Mouse (Mus musculus) thymus, postnatal 14 days (tissue): Measurements from ENCODE around the gene Bik.

Experiments
- DNase-seq: peaks from one replicate; pipeline ENCODE4 v3.0.0; 2021

The Bik gene

DNA sequence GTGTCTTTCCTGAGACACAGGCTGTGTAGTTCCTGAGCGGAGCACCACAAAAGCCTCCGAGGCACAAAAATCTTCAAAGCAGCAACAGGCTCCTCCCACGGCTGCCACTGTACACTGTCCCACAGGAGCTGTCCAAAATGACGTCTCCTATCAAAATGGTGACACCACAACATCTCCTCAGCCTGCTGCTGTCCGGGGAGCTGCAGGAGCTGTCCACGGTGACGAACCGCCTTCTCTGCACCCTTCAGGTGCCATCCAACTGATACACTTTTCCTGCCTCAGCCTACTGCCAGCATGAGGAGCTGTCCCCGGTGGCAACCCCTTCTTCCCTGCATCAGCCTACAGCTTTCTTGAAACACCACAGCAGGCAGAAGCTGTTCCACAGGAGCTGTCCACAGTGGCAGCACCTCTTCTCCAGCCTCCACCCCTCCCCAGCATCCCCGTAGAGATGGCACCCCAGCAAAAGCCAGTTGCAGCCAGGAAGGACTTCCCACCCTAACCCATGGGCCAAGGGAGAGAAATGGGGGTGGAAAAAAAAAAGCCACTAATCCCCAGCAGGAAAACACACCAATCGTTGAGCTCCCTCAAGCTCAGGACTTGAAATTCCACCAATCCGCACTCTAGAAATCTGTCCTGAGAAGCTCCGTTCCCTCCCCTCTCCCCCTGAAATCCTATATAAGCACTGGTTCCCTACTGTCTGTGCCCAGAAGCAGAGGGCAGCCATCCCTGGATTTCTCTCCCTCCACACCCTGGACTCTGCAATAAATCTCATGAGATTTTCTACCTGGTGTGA lies 14.0 kb upstream of the Bik start:
- no peak for DNase-seq

GRCm38 (mm10) chr15:83515018-83515417 lies 11.6 kb upstream of the Bik start:
- DNase-seq: no peak

- peak; percentile 74 for DNase-seq
Measured at GRCm38 (mm10) chr15:83518215-83519048, 8.2 kb upstream of the Bik start.

GRCm38 (mm10) chr15:83520861-83521382 lies 5.7 kb upstream of the Bik start:
- no peak for DNase-seq

GRCm38 (mm10) chr15:83523196-83523595 lies 3.5 kb upstream of the Bik start:
- DNase-seq: no peak

GRCm38 (mm10) chr15:83523638-83524332 lies 2.9 kb upstream of the Bik start:
- no peak for DNase-seq

DNA sequence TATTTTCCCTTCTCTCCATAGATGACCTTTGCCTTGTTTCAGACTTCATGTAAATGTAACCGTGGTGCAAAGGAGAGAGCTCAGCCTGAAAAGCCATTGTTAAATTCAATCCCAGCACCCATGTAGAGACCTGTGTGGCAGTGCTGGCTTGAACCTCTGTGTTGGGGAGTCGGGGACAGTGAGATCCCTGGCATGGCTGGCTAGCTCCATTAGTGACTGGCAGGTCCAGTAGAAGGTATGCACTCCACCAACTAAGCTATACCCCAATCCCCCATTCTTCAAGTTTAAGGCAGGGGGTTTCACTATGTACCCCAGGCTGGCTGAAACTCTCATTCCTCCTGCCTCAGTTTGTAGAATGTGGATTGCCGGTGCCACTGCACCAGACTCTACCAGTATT lies 2.3 kb upstream of the Bik start:
- DNase-seq: no peak

DNA sequence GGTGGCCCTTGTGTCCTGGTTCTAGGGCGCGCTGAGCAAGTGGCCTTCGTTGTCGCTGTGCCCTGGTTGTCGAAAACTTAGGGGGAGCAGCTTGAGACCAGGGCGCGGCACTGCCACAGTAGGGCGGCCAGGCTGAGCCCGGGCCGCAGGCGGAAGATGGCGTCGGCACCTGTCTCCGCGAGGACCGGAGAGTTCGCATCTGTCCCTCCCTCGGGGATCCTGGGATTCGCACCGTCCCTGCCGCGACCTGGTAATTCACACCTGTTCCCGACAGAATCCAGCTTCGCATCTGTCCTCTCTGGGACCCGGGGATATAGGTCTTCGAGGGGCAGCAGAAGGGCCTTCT lies 403 bp downstream of the Bik start:
- DNase-seq: no peak

DNA sequence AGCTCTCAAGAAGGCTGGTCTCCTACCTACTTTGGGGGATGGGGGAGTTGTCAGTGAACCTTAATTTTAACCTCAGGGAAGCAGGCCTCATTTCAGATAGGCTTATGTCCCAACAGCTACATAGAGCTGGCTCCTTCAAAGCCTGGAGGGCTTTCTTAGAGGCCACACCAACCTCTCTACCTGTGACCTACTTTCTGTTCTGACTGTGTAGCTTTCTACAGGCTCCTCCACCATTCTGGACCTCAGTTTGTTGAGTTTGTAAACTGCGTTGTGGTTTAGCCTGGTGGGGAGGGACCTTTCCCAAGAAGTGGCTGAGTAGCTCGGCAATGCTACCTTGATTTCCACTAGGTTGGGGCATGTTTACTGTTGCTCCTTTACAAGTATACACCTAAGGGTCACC lies 1.1 kb downstream of the Bik start:
- no peak for DNase-seq

DNA sequence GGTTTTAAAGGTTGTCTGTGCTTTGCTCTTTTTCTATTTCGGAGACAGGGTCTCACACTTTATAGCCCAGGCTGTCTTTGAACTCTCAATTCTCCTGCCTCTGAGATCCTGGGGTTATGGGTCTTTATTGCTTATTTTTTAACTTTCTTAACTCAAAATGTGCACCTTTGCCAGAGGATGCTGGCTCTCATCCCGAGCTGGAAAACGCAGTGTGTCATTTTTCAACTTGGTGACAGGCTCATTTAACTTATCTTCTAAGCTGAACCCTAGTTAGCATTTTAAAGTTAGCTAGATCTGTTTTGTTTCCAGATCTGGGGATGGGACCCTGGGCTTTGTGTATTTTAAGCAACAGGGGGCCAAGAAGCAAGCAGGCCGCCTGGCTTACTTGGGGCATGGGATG lies 2.2 kb downstream of the Bik start:
- DNase-seq: no peak

DNA sequence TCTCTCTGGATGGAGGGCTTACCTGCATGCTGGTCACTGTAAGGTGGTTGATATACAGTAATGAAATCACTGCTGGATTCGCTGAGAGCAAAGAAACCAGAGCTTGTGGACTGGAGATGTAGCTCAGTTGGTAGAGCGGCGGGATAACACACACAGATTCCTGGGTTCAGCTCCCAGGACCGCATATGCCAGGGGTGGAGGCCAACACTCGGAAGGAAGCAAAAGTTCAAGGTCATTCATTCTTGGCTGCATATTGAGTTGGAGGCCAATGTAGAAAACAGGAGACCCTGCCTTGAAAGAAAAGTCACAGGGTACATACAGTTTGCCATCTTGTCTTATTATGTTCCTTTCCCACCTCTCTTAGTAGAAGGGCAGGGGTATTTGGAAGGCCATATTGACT lies 3.1 kb downstream of the Bik start:
- DNase-seq: no peak

DNA sequence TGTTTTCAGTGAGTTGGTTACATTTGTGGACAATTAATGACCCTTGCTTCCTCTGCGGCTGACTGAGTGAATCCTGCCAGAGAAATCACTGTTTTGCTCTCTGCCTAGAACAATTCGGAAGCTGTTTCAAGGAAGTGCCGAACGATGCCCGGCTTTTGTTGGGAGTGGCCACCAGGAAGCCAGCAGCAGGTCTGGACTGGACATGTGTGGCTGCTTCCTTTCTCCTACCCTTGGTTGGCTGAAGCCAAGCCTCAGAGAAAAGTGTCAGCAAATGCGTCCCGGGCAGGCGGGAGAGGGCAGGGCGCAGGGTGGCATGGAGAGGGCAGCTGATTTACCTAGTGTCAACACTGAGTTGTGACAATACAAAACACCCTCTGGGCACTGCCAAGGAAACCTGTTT lies 3.6 kb downstream of the Bik start:
- no peak for DNase-seq

DNA sequence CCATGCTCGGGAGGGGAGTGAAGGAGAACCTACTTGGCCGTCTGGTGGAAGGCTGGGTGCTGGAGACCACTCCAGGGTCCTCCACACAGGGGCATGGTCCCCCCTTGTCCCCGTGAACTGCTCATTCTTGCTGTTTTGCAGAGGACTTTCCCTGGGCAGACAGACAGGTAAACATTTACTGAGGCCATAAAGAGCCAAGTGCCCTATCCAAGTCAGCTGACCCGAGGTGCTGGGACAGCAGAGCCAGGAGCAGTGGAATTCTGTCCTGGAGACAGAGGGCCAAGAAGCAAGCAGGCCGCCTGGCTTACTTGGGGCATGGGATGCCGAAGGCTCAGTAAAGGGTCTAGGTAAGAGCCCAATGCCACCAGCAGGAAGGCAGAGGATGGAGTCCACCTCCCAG lies 4.0 kb downstream of the Bik start:
- DNase-seq: no peak

DNA sequence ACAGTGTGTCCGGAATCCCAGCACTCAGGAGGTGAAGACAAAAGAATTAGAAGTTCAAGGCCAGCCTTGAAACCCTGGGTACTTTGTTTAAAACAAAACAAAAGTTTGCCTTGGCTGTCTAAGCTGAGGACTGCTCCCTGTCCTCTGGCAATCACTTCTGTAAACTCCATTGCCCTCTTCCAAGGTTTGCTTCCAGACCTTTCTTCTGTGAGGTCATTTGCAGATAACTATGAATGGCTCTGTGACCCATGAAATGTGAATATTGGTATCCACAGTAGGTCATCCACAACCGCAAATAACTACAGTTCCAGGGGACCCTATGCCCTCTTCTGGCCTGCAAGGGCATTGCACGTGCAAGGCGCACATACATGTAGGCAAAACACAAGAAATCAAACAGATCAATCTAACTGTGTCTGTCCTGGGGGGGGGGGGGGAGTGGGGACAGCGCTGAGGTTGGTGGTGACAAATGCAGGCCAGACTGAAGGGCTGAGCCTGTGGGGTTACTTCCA lies 5.4 kb downstream of the Bik start:
- DNase-seq: no peak

- no peak for DNase-seq
Measured at GRCm38 (mm10) chr15:83532606-83533005, 5.9 kb downstream of the Bik start.

DNA sequence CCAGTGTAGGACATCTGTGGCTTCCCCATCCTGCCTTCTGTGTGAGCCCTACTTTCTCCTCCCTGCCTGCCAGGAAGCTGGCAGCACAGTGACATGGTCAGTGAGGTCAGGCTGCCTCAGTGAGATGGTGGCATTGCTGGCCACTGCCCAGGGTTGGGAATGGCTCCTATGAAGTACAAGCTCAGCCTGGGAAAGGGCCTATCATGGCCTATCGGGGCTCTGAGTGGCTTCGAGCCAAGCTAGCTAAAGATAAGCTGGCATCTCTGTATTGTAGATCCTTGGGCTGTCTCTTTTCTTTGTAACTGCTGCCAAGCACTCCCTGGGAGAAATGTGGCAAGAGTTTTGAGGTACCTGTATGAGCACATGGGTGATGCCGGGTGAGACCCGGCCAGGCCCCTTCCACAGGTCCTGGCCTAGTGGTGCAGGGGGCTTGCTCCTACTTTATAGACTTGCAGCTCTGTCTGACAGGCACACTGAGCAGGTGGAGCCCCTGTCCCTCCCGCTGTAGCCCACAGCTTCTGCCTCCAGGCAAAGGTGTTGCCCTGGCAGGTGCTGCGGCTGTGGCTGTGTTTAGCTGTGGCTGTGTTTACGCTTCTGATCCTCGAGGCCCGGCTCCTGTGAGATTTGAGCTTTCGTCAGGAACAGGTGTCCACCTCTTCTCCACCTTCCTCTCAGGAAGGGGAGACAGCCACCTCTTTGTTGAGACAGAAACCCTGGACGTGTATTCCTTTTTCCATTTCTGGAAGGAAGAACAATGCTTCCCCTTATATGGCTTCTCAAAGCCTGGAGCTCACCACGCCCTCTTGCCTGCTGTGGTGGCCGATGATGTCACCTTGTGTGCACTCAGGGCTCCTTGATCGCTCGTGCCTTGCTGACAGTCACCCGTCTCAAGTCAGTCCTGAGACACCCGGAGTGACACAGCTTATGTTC lies 8.6 kb downstream of the Bik start:
- no peak for DNase-seq

DNA sequence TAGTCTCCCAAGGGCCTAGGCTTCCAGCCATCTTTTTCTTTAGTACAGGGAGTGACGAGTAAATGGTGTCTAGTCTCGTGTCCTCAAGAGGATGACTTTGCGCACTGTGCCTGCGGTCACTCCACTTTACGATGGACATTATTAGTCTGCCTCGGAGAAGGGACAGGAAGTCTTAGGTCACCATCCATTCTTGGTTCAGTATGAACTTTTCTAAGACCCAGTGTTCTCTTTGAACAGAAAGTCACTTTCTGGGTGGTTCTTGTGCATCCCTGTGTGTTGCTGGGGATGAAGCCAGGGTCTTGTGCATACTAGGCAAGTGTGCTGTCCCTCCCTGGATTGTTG lies 9.2 kb downstream of the Bik start:
- no peak for DNase-seq

- no peak for DNase-seq
Measured at GRCm38 (mm10) chr15:83538855-83539254, 12.2 kb downstream of the Bik start.

GRCm38 (mm10) chr15:83539905-83540304 lies 13.2 kb downstream of the Bik start:
- DNase-seq: no peak

GRCm38 (mm10) chr15:83541647-83542287 lies 15.1 kb downstream of the Bik start:
- DNase-seq: no peak

- DNase-seq: no peak
Measured at GRCm38 (mm10) chr15:83546029-83546428, 19.4 kb downstream of the Bik start.

GRCm38 (mm10) chr15:83547144-83547543 lies 20.5 kb downstream of the Bik start:
- DNase-seq: no peak
